8 mouse cellular contexts compared by ENCODE assay signal in genomic region chr3:116712436-116712881, GRCm38 (mm10). TPM values are rescaled to one million over a fixed set of nuclear protein-coding genes. Genes with fewer than 3 reads are reported as not detected.
A peak's percentile ranks its signal among the peaks of the same experiment; 100 is the strongest.
DNase-seq lines count a peak whose midpoint lies in the region; ATAC-seq and TF ChIP-seq lines count a peak whose summit lies in the region.

TSS of gene Slc35a3 (minus strand) at chr3:116712831.

- peak; percentile 11; the same call in 1 of the 2 replicates for ATAC-seq in lung, embryonic 15.5 days (ENCODE audit: borderline replicate concordance, extremely low read depth, low FRiP score, low TSS enrichment)
- ATAC-seq in forebrain, postnatal 0 days = peak; percentile 28; the same call in 1 of the 2 replicates
- peak; percentile 28; the same call in 1 of the 2 replicates for ATAC-seq in kidney, embryonic 14.5 days (ENCODE audit: low FRiP score, low TSS enrichment)
- ATAC-seq in liver, embryonic 16.5 days (ENCODE audit: low read depth) = no peak

- no peak for DNase-seq in lung, adult 18-20 months
- DNase-seq in adrenal gland, postnatal 25 days = no peak
- DNase-seq in forebrain, postnatal 0 days = no peak
- DNase-seq in right cerebral cortex, postnatal 25 days = no peak
- no peak for DNase-seq in testis, postnatal 10 days (ENCODE audit: low spot score)

- H3K27me3 ChIP-seq in lung, embryonic 15.5 days = no peaks in the 10 kb centered on the region
- H3K27me3 ChIP-seq in forebrain, postnatal 0 days (ENCODE audit: insufficient read depth, low read length) = no peaks in the 10 kb centered on the region
- H3K27me3 ChIP-seq in kidney, embryonic 14.5 days (ENCODE audit: control insufficient read depth, insufficient read depth, low read length) = no peaks in the 10 kb centered on the region
- H3K27me3 ChIP-seq in liver, embryonic 16.5 days (ENCODE audit: control insufficient read depth, insufficient read depth, low read depth, low read length) = no peaks in the 10 kb centered on the region

- no peak for TF ChIP-seq CTCF in forebrain, postnatal 0 days (IDR thresholded peaks at IDR 0.05; ENCODE audit: low read depth)

- peak within 1 kb of the TSS; percentile 88 for H3K4me2 ChIP-seq in lung, embryonic 15.5 days
- peak within 1 kb of the TSS; percentile 90 for H3K4me2 ChIP-seq in forebrain, postnatal 0 days (ENCODE audit: low read depth)
- H3K4me2 ChIP-seq in kidney, embryonic 14.5 days (replicated peaks; ENCODE audit: low read depth, low read length) = peak within 1 kb of the TSS; percentile 79
- H3K4me2 ChIP-seq in liver, embryonic 16.5 days (ENCODE audit: low read depth, low read length) = peak within 1 kb of the TSS; percentile 91

- 2% methylated on average over 8 of the region's 8 CpGs for WGBS in lung, embryonic 15.5 days
- WGBS in forebrain, postnatal 0 days = 3% methylated on average over 8 of the region's 8 CpGs
- WGBS in kidney, embryonic 14.5 days = under 1% methylated on average over 8 of the region's 8 CpGs
- 4% methylated on average over 8 of the region's 8 CpGs for WGBS in liver, embryonic 16.5 days (ENCODE audit: insufficient replicate concordance)

- peaks cover 14% of the 10 kb centered on the region for H3K4me1 ChIP-seq in lung, embryonic 15.5 days
- H3K4me1 ChIP-seq in forebrain, postnatal 0 days (ENCODE audit: insufficient read depth) = peaks cover 6% of the 10 kb centered on the region; the same call in 1 of the 2 replicates
- 0 out of 2 replicates have a peak, but pooled peaks cover 9% of the 10 kb centered on the region for H3K4me1 ChIP-seq in kidney, embryonic 14.5 days (ENCODE audit: control insufficient read depth, insufficient read depth, low read length)
- peaks cover 21% of the 10 kb centered on the region for H3K4me1 ChIP-seq in liver, embryonic 16.5 days (ENCODE audit: control insufficient read depth, low read depth, low read length)

- peak within 1 kb of the TSS; percentile 76 for H3K27ac ChIP-seq in lung, embryonic 15.5 days
- peak within 1 kb of the TSS; percentile 40 for H3K27ac ChIP-seq in forebrain, postnatal 0 days (ENCODE audit: low read depth, low read length)
- peak within 1 kb of the TSS; percentile 65; the same call in 1 of the 2 replicates for H3K27ac ChIP-seq in kidney, embryonic 14.5 days (ENCODE audit: low read depth, low read length)
- H3K27ac ChIP-seq in liver, embryonic 16.5 days (ENCODE audit: low read length) = peak within 1 kb of the TSS; percentile 93

- no peaks in the 10 kb centered on the region for H3K36me3 ChIP-seq in lung, embryonic 15.5 days
- H3K36me3 ChIP-seq in forebrain, postnatal 0 days (ENCODE audit: insufficient read depth) = no peaks in the 10 kb centered on the region
- H3K36me3 ChIP-seq in kidney, embryonic 14.5 days (ENCODE audit: control insufficient read depth, insufficient read depth, low read length) = no peaks in the 10 kb centered on the region
- H3K36me3 ChIP-seq in liver, embryonic 16.5 days (ENCODE audit: control insufficient read depth, insufficient read depth) = no peaks in the 10 kb centered on the region

- peak within 1 kb of the TSS; percentile 88 for H3K4me3 ChIP-seq in lung, embryonic 15.5 days
- peak within 1 kb of the TSS; percentile 98 for H3K4me3 ChIP-seq in forebrain, postnatal 0 days (ENCODE audit: low read depth, low read length)
- H3K4me3 ChIP-seq in kidney, embryonic 14.5 days (ENCODE audit: low read length) = peak within 1 kb of the TSS; percentile 98
- H3K4me3 ChIP-seq in liver, embryonic 16.5 days (ENCODE audit: low read depth, low read length) = peak within 1 kb of the TSS; percentile 100

- H3K9me3 ChIP-seq in lung, embryonic 15.5 days = no peaks in the 10 kb centered on the region
- no peaks in the 10 kb centered on the region for H3K9me3 ChIP-seq in forebrain, postnatal 0 days (ENCODE audit: low read length)
- no peaks in the 10 kb centered on the region for H3K9me3 ChIP-seq in kidney, embryonic 14.5 days (ENCODE audit: control insufficient read depth, low read length)
- H3K9me3 ChIP-seq in liver, embryonic 16.5 days (replicated peaks; ENCODE audit: control insufficient read depth, low read length) = no peaks in the 10 kb centered on the region

- peak within 1 kb of the TSS; percentile 90 for H3K9ac ChIP-seq in lung, embryonic 15.5 days
- H3K9ac ChIP-seq in forebrain, postnatal 0 days = peak within 1 kb of the TSS; percentile 89
- H3K9ac ChIP-seq in kidney, embryonic 14.5 days (ENCODE audit: low read depth, low read length) = peak within 1 kb of the TSS; percentile 97
- peak within 1 kb of the TSS; percentile 100 for H3K9ac ChIP-seq in liver, embryonic 16.5 days (ENCODE audit: low read depth, low read length)

RNA-seq across cellular contexts. Expression of gene Slc35a3, which starts in this region (rescaled TPM):
- polyA plus RNA-seq in lung, embryonic 15.5 days (2015; fragmentation: Nextera tagmentation; extraction: Ambion mirVana) = 13.2 and 13.3 TPM in 2 replicates
- total RNA-seq in adrenal gland, postnatal 25 days (2021) = 24.5 and 29.5 TPM in 2 replicates
- 14.1 and 21.9 TPM in 2 replicates for total RNA-seq in forebrain, postnatal 0 days (2014; rRNA removed)
- polyA plus RNA-seq in forebrain, postnatal 0 days (2015; fragmentation: Nextera tagmentation; extraction: Ambion mirVana) = 3.7 and 4.8 TPM in 2 replicates
- 9.0 and 15.9 TPM in 2 replicates for polyA plus RNA-seq in kidney, embryonic 14.5 days (2014; fragmentation: Nextera tagmentation; extraction: Ambion mirVana)
- polyA plus RNA-seq in liver, embryonic 16.5 days (2015; fragmentation: Nextera tagmentation; extraction: Ambion mirVana) = 7.0 and 7.2 TPM in 2 replicates

Comparison
In these comparisons a context has a peak if more than half of its experiments do, and no peak if none do; other contexts are left out.
1. H3K27ac ChIP-seq: peak in every context shown above with its lines; median percentile 93 in liver, embryonic 16.5 days; 76 in lung, embryonic 15.5 days; 65 in kidney, embryonic 14.5 days; 40 in forebrain, postnatal 0 days.